Mouse (Mus musculus) embryo, embryonic 10 days (tissue): ENCODE data around the gene Tbc1d13.
"Not testable (repeated sequence)": the region's sequence is repeated elsewhere in the genome, so short reads cannot be mapped to it uniquely, and the experiment has no call there.

Source experiments
- DNase-seq: peaks from one replicate; pipeline ENCODE4 v3.0.0-alpha.2; 2015; ENCODE audit warnings: low spot score

The Tbc1d13 gene

DNA sequence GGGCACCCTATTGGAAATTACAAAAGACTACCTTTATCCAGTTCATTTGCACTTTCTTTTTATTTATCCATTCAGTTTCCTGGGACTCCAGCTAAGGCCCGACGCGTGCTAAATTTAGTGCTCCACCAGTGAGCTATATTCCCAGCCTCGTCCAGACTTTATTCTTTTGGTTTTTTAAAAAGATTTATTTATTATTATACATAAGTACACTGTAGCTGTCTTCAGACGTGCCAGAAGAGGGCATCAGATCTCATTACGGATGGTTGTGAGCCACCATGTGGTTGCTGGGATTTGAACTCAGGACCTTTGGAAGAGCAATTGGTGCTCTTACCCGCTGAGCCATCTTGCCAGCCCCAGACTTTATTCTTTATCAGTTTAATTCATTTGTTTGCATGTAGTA, 45.2 kb downstream of the Tbc1d13 start:
- not testable (repeated sequence) for DNase-seq

DNA sequence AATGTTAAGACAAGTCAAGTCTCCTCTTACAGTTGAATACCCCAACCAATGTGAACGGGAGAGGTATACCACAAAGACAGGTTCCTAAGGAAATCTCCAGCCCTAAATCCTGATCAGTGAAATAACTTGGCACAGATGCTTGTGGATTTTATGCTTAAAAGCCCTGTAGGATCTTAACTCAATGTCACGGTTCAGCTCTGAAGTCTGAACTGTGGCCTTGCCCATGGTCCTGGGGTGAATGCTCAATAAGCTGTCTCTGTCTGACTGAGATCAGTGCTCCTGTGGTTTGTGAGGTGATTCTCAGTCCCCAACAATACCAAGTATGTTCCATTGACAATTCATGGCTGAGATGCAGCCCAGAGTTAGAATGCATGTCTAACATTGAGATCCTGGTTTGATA, 48.9 kb downstream of the Tbc1d13 start:
- no peak for DNase-seq

DNA sequence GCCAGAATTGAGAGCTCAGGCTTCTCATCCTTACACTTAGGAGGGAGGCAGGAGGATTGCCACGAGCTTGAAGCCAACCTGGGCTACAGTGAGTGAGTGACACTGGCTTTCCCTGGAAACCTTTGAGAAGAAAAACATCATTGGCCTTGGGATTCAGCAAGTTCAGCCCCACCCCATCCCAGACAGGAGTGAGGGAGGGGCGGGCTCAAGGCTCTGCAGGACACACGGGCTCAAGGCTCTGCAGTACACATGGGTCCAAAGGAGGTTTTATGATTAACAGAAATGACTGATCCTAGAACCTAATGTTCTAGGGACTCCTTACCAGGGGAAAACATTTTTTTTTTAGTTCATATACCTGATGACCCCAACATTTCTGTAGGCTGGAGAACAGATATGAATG, 50.2 kb downstream of the Tbc1d13 start:
- DNase-seq = no peak

DNA sequence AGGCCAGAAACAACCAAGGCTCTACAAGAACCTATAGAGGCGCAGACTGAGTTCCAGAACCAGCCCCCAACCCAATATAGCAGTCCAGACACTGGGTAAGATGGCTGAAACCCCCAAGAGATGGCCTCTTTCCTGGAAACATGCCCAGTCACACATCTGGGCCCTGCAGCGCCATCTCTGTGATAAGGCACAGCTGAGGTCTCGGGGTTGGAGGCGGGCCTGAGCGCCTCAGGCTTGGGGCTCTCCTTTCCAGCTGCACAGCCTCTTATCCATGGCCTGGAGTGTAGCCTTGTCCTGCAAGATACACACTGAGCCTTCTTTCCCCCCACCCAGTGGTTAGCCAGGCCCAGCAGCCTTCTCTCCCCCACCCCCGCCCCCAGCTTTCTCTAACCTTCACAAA, 51.7 kb downstream of the Tbc1d13 start:
- no peak for DNase-seq

GRCm38 (mm10) chr2:30185681-30186080, 52.1 kb downstream of the Tbc1d13 start:
- no peak for DNase-seq

DNA sequence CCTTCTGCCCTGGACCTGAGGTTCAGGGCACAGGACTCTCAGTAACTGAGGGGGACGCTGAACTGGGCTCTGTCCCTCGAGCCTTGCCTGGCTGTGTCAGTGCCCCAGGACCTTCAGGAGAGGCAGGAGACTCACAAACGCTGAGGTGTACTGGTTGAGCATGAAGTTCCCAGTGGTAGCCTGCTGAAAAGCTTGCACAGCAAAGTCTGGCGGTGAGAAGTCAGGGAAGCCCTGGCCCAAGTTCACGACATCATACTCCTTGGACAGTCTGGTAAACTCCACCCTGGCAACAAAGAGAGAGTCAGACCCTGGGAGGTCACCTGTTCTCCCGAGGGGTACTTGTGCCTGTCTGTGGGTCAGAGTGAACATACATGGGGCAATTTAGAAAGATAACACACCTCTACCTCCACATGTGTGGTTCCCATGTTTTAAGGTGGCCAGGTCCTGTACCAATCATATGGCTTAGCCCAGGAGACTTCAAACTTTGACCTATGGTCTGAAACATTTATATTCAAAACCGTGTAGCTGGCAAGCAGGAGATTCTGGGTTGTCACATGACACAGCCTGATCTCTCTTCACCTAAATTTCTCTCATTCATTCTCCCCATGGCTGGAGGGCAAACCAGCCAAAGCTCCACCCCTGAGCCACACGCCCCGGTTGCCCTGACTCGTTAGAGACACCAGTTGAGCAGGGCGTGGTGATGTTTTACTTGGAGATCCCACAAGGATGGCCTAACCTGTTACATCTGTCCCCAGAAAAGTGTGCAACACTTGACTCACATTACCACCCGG, 58.4 kb downstream of the Tbc1d13 start:
- DNase-seq = no peak

- DNase-seq = no peak
Measured at GRCm38 (mm10) chr2:30194656-30195055, 61.1 kb downstream of the Tbc1d13 start.

GRCm38 (mm10) chr2:30198021-30198420, 64.5 kb downstream of the Tbc1d13 start:
- DNase-seq = no peak

- no peak for DNase-seq
Measured at GRCm38 (mm10) chr2:30199984-30200383, 66.4 kb downstream of the Tbc1d13 start.

DNA sequence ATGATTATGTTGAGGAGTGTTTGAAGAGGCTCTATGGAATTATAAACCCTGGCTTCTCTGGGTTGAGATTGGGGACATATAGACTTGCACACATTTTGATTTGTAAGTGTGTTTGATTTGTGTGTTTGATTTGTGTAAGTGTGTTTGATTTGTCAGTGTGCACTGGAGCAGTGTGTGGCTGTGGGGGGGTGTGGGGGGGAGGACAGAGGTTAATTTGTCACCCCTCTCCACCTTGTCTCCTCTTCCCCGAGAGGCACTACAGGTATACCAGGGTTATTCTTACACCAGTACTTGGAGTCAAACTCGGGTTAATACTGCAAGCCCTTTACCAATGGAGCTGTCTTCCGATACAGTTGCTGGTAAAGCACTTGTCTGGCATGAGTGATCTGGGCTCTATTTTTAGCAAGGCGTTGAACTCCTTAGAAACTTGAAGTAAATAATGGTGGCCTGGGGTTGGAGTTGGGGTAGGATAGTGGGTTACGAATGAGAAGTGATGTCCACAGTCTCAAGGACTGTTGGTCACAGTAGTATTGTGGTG, 66.9 kb downstream of the Tbc1d13 start:
- no peak for DNase-seq
